Mouse (Mus musculus) hindbrain, embryonic 14.5 days (tissue): Measurements from ENCODE around the gene Lactbl1. TPM values are rescaled to one million over a fixed set of nuclear protein-coding genes. Genes with fewer than 3 reads are reported as not detected.
A peak's percentile ranks its signal among the peaks of the same experiment; 100 is the strongest.

Experiments used
- ATAC-seq: fragments of 200-750 bp; cut with Nextera tagmentation; 2 replicates; pipeline ENCODE4 v1.8.0; 2017; ENCODE audit warnings: moderate number of reproducible peaks, mild to moderate bottlenecking, moderate TSS enrichment, moderate library complexity; ENCODE audit not compliant: low FRiP score
- DNase-seq: peaks from one replicate; pipeline ENCODE4 v3.0.0-alpha.2; 2015; ENCODE audit warnings: low spot score
- H3K27ac ChIP-seq: fragments of 300-500 bp; sonication (generic); 2 replicates; pipeline ENCODE4 v1.5.1; 2014; ENCODE audit warnings: mild to moderate bottlenecking, moderate library complexity
- H3K27me3 ChIP-seq: fragments of 300-500 bp; sonication (generic); 2 replicates; pipeline ENCODE4 v1.6.1; 2014; ENCODE audit warnings: mild to moderate bottlenecking, low read length, mixed read lengths; ENCODE audit not compliant: control insufficient read depth, insufficient read depth
- H3K36me3 ChIP-seq: fragments of 300-500 bp; sonication (generic); replicated peaks from 2 replicates; pipeline ENCODE4 v1.6.1; 2014; ENCODE audit not compliant: control insufficient read depth, insufficient read depth
- H3K4me1 ChIP-seq: fragments of 300-500 bp; sonication (generic); replicated peaks from 2 replicates; pipeline ENCODE4 v1.6.1; 2014; ENCODE audit warnings: antibody characterized with exemption, low read length, mixed read lengths; ENCODE audit not compliant: control insufficient read depth, insufficient read depth
- H3K4me2 ChIP-seq: fragments of 300-500 bp; sonication (generic); replicated peaks from 2 replicates; pipeline ENCODE4 v1.6.1; 2014; ENCODE audit warnings: mild to moderate bottlenecking, moderate library complexity
- H3K4me3 ChIP-seq: fragments of 300-500 bp; sonication (generic); replicated peaks from 2 replicates; pipeline ENCODE4 v1.5.1; 2014; ENCODE audit warnings: mild to moderate bottlenecking, low read length
- H3K9ac ChIP-seq: fragments of 300-500 bp; sonication (generic); 2 replicates; pipeline ENCODE4 v1.6.1; 2014
- H3K9me3 ChIP-seq: fragments of 300-500 bp; sonication (generic); 2 replicates; pipeline ENCODE4 v1.6.1; 2016; ENCODE audit warnings: low read length; ENCODE audit not compliant: control insufficient read depth
- WGBS: fragments of 180-500 bp; shearing (Covaris S2); extraction: QIAGEN DNeasy Blood & Tissue Kit; methylation state at CpG from one replicate; pipeline ENCODE4 v1.1.7; 2014; 5-methylcytosine and 5-hydroxymethylcytosine counted together
- polyA plus RNA-seq: library from polyadenylated mRNA; unstranded; fragments of >200 nt; fragmentation: Nextera tagmentation; extraction: Ambion mirVana; gene quantifications from 2 replicates; pipeline ENCODE4 v1.2.1, GENCODE M21; 2014

The Lactbl1 gene
- polyA plus RNA-seq, 1 experiment from 2014 or later: 0.12 TPM

- Histone ChIP-seq H3K9me3 (peaks cover 5% of the 10 kb centered on the region; the same call in 1 of the 2 replicates), H3K4me2 (no peak overlapping the region), H3K9ac (no peak overlapping the region), H3K4me1 (peaks cover 13% of the 10 kb centered on the region; the same call in 1 of the 2 replicates), H3K27ac (no peak overlapping the region), H3K27me3 (no peaks in the 10 kb centered on the region), H3K36me3 (peaks cover 12% of the 10 kb centered on the region), H3K4me3 (no peak overlapping the region)
- DNase-seq (peak; percentile 83), ATAC-seq (no peak)
- 20% methylated on average over 11 of the region's 11 CpGs for WGBS
Observed at GRCm38 (mm10) chr4:136648922-136649479, 26.6 kb downstream of the Lactbl1 start.

GRCm38 (mm10) chr4:136649480-136650196 is 27.2 kb downstream of the Lactbl1 start:
- ATAC-seq (no peak), DNase-seq (no peak)
- Histone ChIP-seq H3K27me3 (no peaks in the 10 kb centered on the region), H3K4me2 (no peak overlapping the region), H3K4me1 (peaks cover 13% of the 10 kb centered on the region; the same call in 1 of the 2 replicates), H3K4me3 (no peak overlapping the region), H3K9ac (no peak overlapping the region), H3K27ac (no peak overlapping the region), H3K9me3 (peaks cover 5% of the 10 kb centered on the region; the same call in 1 of the 2 replicates), H3K36me3 (peaks cover 18% of the 10 kb centered on the region)
- 41% methylated on average over 13 of the region's 13 CpGs for WGBS

- peaks cover 25% of the 10 kb centered on the region for H3K36me3 ChIP-seq
- no peak overlapping the region for H3K27ac ChIP-seq
- H3K4me2 ChIP-seq: no peak overlapping the region
- H3K4me1 ChIP-seq: peaks cover 13% of the 10 kb centered on the region; the same call in 1 of the 2 replicates
- H3K4me3 ChIP-seq: no peak overlapping the region
- ATAC-seq (no peak), DNase-seq (no peak)
- no peaks in the 10 kb centered on the region for H3K27me3 ChIP-seq
- no peak overlapping the region for H3K9ac ChIP-seq
- peaks cover 5% of the 10 kb centered on the region; the same call in 1 of the 2 replicates for H3K9me3 ChIP-seq
- 78% methylated on average over 8 of the region's 8 CpGs for WGBS
Observed at GRCm38 (mm10) chr4:136650261-136650660, 27.8 kb downstream of the Lactbl1 start.

GRCm38 (mm10) chr4:136651357-136651811 is 29.0 kb downstream of the Lactbl1 start:
- peak; percentile 16; the same call in 1 of the 2 replicates for ATAC-seq
- Histone ChIP-seq H3K36me3 (peaks cover 36% of the 10 kb centered on the region), H3K4me2 (no peak overlapping the region), H3K4me3 (no peak overlapping the region), H3K27ac (peak overlapping the region; percentile 74), H3K4me1 (peaks cover 13% of the 10 kb centered on the region; the same call in 1 of the 2 replicates), H3K9ac (no peak overlapping the region), H3K9me3 (peaks cover 5% of the 10 kb centered on the region; the same call in 1 of the 2 replicates), H3K27me3 (no peaks in the 10 kb centered on the region)
- whole genome bisulfite sequencing: 52% methylated on average over 3 of the region's 3 CpGs
- peak; percentile 74 for DNase-seq

GRCm38 (mm10) chr4:136651882-136652527 is 29.6 kb downstream of the Lactbl1 start:
- peaks cover 13% of the 10 kb centered on the region; the same call in 1 of the 2 replicates for H3K4me1 ChIP-seq
- DNase-seq: peak; percentile 60
- H3K9me3 ChIP-seq: peaks cover 1% of the 10 kb centered on the region; the same call in 1 of the 2 replicates
- no peak overlapping the region for H3K9ac ChIP-seq
- WGBS: 63% methylated on average over 13 of the region's 13 CpGs
- peak overlapping the region; percentile 74 for H3K27ac ChIP-seq
- peak; percentile 56; the same call in 1 of the 2 replicates for ATAC-seq
- H3K4me2 ChIP-seq: no peak overlapping the region
- no peak overlapping the region for H3K4me3 ChIP-seq
- H3K27me3 ChIP-seq: no peaks in the 10 kb centered on the region
- H3K36me3 ChIP-seq: peaks cover 42% of the 10 kb centered on the region

GRCm38 (mm10) chr4:136652528-136652910 is 30.1 kb downstream of the Lactbl1 start:
- Histone ChIP-seq H3K27me3 (no peaks in the 10 kb centered on the region), H3K9me3 (no peaks in the 10 kb centered on the region), H3K4me1 (peaks cover 13% of the 10 kb centered on the region; the same call in 1 of the 2 replicates), H3K4me3 (no peak overlapping the region), H3K9ac (no peak overlapping the region; the same call in 1 of the 2 replicates), H3K4me2 (no peak overlapping the region), H3K27ac (peak overlapping the region; percentile 74), H3K36me3 (peaks cover 47% of the 10 kb centered on the region)
- 62% methylated on average over 11 of the region's 11 CpGs for WGBS
- ATAC-seq (no peak), DNase-seq (no peak)

- H3K27ac ChIP-seq: peak overlapping the region; percentile 74
- peaks cover 13% of the 10 kb centered on the region; the same call in 1 of the 2 replicates for H3K4me1 ChIP-seq
- H3K9me3 ChIP-seq: no peaks in the 10 kb centered on the region
- H3K27me3 ChIP-seq: no peaks in the 10 kb centered on the region
- no peak for DNase-seq
- peaks cover 52% of the 10 kb centered on the region for H3K36me3 ChIP-seq
- ATAC-seq: no peak
- no peak overlapping the region for H3K9ac ChIP-seq
- no peak overlapping the region for H3K4me2 ChIP-seq
- WGBS: 67% methylated on average over 6 of the region's 6 CpGs
- no peak overlapping the region for H3K4me3 ChIP-seq
Observed at GRCm38 (mm10) chr4:136653019-136653418, 30.6 kb downstream of the Lactbl1 start.

- H3K36me3 ChIP-seq: peaks cover 60% of the 10 kb centered on the region
Observed at GRCm38 (mm10) chr4:136653692-136654234, 31.3 kb downstream of the Lactbl1 start.

GRCm38 (mm10) chr4:136657914-136658313 is 35.5 kb downstream of the Lactbl1 start:
- Histone ChIP-seq H3K27ac (no peak overlapping the region), H3K4me2 (no peak overlapping the region), H3K9ac (no peak overlapping the region), H3K27me3 (no peaks in the 10 kb centered on the region), H3K4me3 (no peak overlapping the region), H3K9me3 (no peaks in the 10 kb centered on the region), H3K36me3 (peaks cover 83% of the 10 kb centered on the region), H3K4me1 (peaks cover under 1% of the 10 kb centered on the region; the same call in 1 of the 2 replicates)
- WGBS: 83% methylated on average over 3 of the region's 3 CpGs
- ATAC-seq (no peak), DNase-seq (no peak)

More at GRCm38 (mm10) chr4:136653692-136654234, 31.3 kb downstream of the Lactbl1 start:
- H3K27ac ChIP-seq: no peak overlapping the region
- WGBS: 92% methylated on average over 9 of the region's 10 CpGs
- no peak overlapping the region for H3K4me2 ChIP-seq
- no peaks in the 10 kb centered on the region for H3K27me3 ChIP-seq
- H3K9me3 ChIP-seq: no peaks in the 10 kb centered on the region
- peaks cover 13% of the 10 kb centered on the region; the same call in 1 of the 2 replicates for H3K4me1 ChIP-seq
- no peak overlapping the region for H3K9ac ChIP-seq
- ATAC-seq (no peak), DNase-seq (no peak)
- no peak overlapping the region for H3K4me3 ChIP-seq
